Mouse (Mus musculus): Measurements from ENCODE around the gene Taco1. TPM values are rescaled to one million over a fixed set of nuclear protein-coding genes. Genes with fewer than 3 reads are reported as not detected.
A peak's percentile ranks its signal among the peaks of the same experiment; 100 is the strongest.
"Not testable (repeated sequence)": the region's sequence is repeated elsewhere in the genome, so short reads cannot be mapped to it uniquely, and the experiment has no call there.

Gene Taco1
- polyA plus RNA-seq, 1 experiment from 2014 or later = 7.5 TPM

DNA sequence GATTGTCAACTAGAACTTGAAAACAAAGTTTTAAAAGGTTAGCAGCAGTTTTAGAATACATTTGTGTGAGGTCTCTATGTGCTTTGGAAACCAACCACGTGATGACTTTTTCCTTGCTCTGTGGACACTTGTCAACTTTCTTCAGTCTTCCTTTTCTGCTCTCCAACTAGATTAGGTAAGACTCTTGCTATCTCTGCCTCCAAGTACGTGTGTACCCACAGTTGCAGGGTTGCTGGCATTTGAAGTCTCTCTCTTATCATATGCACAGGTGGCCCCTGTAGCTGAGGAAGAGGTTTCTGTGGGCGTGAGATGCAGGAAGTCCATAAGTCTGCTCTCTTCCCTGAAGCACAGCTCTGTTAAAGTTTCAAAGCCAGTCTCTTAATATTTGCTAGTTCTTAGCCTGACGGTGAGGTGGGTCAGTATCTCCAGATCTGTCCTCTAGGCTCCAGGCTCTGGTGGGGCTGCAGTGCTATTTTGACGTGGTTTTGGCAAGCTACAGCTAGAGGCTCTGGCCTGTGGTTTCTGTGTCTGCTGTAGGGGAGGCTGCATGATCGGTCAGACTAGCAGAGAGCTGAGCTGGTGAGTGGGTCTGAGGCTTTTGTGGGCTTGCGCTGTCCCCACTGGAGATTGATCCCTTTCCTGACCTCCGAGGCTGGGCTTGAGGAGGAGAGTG is 8.9 kb upstream of the Taco1 start:
- Histone ChIP-seq H3K4me3 (replicated peaks; ENCODE audit: low read length) (no peak overlapping the region), H3K4me2 (ENCODE audit: low read length) (no peak overlapping the region), H3K36me3 (ENCODE audit: control insufficient read depth, insufficient read depth) (peaks cover 32% of the 10 kb centered on the region), H3K27me3 (replicated peaks; ENCODE audit: control insufficient read depth, insufficient read depth, low read length) (no peaks in the 10 kb centered on the region), H3K27ac (ENCODE audit: low read length) (no peak overlapping the region), H3K9me3 (ENCODE audit: control insufficient read depth, low read length) (no peaks in the 10 kb centered on the region), H3K9ac (replicated peaks; ENCODE audit: low read depth, low read length) (no peak overlapping the region), H3K4me1 (replicated peaks; ENCODE audit: control insufficient read depth, insufficient read depth, low read length) (no peaks in the 10 kb centered on the region)
- ATAC-seq = no peak
- 93% methylated on average over 8 of the region's 8 CpGs for WGBS

DNA sequence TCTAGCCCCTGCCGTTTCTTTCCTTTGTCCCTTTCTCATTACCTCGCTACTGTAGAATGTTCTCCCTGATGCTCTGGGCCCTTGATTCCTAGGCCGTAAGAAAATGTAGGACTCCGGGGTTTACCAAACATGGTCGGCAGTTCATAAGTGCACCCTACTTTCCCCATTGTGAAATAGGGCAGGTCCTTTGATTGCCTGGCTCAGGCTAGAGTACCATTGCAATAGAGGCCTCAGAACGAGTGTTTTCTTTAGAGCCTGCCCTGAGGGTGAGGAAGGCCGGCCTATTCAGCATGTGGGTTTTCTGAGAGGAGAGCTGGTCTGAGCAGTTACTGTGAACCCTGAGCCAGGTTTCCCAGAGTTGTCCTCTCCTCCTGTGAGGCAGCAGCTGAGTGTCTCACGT is 7.8 kb upstream of the Taco1 start:
- Histone ChIP-seq H3K4me1 (replicated peaks; ENCODE audit: control insufficient read depth, insufficient read depth, low read length) (no peaks in the 10 kb centered on the region), H3K27ac (ENCODE audit: low read length) (no peak overlapping the region), H3K9me3 (ENCODE audit: control insufficient read depth, low read length) (no peaks in the 10 kb centered on the region), H3K27me3 (replicated peaks; ENCODE audit: control insufficient read depth, insufficient read depth, low read length) (no peaks in the 10 kb centered on the region), H3K9ac (replicated peaks; ENCODE audit: low read depth, low read length) (no peak overlapping the region), H3K36me3 (ENCODE audit: control insufficient read depth, insufficient read depth) (peaks cover 26% of the 10 kb centered on the region), H3K4me3 (replicated peaks; ENCODE audit: low read length) (no peak overlapping the region), H3K4me2 (ENCODE audit: low read length) (no peak overlapping the region)
- 82% methylated on average over 8 of the region's 8 CpGs for WGBS
- ATAC-seq = no peak

DNA sequence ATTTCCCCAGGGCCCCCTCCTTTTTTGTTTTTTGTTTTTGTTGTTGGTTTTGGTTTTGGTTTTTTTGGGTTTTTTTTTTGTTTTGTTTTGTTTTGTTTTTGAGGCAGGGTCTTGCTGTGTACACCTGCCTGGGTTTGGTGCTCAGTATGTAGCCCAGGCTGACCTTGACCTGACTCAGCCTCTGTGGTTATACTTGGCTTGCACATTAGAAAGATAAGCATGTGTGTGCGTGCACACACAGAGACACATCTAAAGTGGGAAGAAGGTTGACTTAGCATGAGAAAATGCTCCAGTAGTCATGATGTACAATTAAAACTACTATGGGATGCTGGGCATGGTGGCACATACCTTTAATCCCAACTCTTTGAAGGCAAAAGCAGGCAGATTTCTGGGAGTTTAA is 5.3 kb upstream of the Taco1 start:
- Histone ChIP-seq H3K27ac (ENCODE audit: low read length) (no peak overlapping the region), H3K4me1 (replicated peaks; ENCODE audit: control insufficient read depth, insufficient read depth, low read length) (no peaks in the 10 kb centered on the region; the same call in 1 of the 2 replicates), H3K9ac (replicated peaks; ENCODE audit: low read depth, low read length) (no peak overlapping the region), H3K36me3 (ENCODE audit: control insufficient read depth, insufficient read depth) (peaks cover 11% of the 10 kb centered on the region), H3K4me2 (ENCODE audit: low read length) (no peak overlapping the region), H3K9me3 (ENCODE audit: control insufficient read depth, low read length) (no peaks in the 10 kb centered on the region), H3K4me3 (replicated peaks; ENCODE audit: low read length) (no peak overlapping the region), H3K27me3 (replicated peaks; ENCODE audit: control insufficient read depth, insufficient read depth, low read length) (no peaks in the 10 kb centered on the region)
- WGBS = 93% methylated on average over 1 of the region's 1 CpGs
- ATAC-seq = no peak

DNA sequence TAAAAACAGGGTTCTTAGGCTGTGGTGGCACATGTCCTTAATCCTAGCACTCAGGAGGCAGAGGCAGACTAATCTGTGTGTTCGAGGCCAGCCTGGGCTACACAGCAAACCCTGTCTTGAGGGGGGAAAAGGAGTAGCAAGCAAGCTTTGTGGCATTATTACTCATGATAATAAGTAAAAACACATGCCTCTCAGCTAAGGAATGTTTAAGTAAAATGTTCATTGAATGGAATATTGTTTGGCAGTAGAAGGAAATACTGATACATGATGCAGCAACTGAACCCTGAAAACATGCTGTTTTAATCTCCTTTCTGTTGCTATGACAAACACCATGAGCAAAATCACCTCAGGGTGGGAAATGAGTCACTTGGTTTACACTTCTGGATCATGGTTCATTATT is 4.5 kb upstream of the Taco1 start:
- no peak for ATAC-seq
- H3K9me3 ChIP-seq (ENCODE audit: control insufficient read depth, low read length) = no peaks in the 10 kb centered on the region
- H3K27ac ChIP-seq (ENCODE audit: low read length) = no peak overlapping the region
- H3K4me1 ChIP-seq (replicated peaks; ENCODE audit: control insufficient read depth, insufficient read depth, low read length) = peaks cover under 1% of the 10 kb centered on the region; the same call in 1 of the 2 replicates
- no peak overlapping the region for H3K4me2 ChIP-seq (ENCODE audit: low read length)
- 92% methylated on average over 1 of the region's 1 CpGs for WGBS
- H3K4me3 ChIP-seq (replicated peaks; ENCODE audit: low read length) = no peak overlapping the region
- H3K36me3 ChIP-seq (ENCODE audit: control insufficient read depth, insufficient read depth) = peaks cover 11% of the 10 kb centered on the region; the same call in 1 of the 2 replicates
- H3K27me3 ChIP-seq (replicated peaks; ENCODE audit: control insufficient read depth, insufficient read depth, low read length) = no peaks in the 10 kb centered on the region
- no peak overlapping the region for H3K9ac ChIP-seq (replicated peaks; ENCODE audit: low read depth, low read length)

DNA sequence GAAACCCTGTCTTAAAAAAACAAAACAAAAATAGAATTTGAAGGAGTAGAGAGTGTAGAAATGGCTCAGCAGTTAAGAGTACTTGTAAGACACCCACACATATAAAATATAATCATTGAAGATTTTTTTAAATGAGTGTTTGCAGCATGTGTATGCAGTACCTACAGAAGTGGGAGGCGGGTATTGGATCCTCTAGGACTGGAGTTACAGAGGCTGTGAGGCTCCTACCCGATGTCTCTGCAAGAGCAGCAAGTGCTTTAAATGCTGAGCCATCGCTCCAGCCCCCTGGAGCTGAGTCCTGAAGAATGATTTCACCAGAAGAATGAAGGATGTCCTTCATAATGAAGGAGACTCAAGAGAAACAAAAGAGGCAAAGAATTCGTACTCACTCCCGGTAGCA is 2.1 kb upstream of the Taco1 start:
- WGBS = 84% methylated on average over 5 of the region's 5 CpGs
- no peaks in the 10 kb centered on the region for H3K9me3 ChIP-seq (ENCODE audit: control insufficient read depth, low read length)
- H3K27me3 ChIP-seq (replicated peaks; ENCODE audit: control insufficient read depth, insufficient read depth, low read length) = no peaks in the 10 kb centered on the region
- H3K9ac ChIP-seq (replicated peaks; ENCODE audit: low read depth, low read length) = no peak overlapping the region
- H3K4me2 ChIP-seq (ENCODE audit: low read length) = no peak overlapping the region
- no peak for ATAC-seq
- no peak overlapping the region for H3K4me3 ChIP-seq (replicated peaks; ENCODE audit: low read length)
- peaks cover 5% of the 10 kb centered on the region for H3K4me1 ChIP-seq (replicated peaks; ENCODE audit: control insufficient read depth, insufficient read depth, low read length)
- peaks cover 8% of the 10 kb centered on the region; the same call in 1 of the 2 replicates for H3K36me3 ChIP-seq (ENCODE audit: control insufficient read depth, insufficient read depth)
- H3K27ac ChIP-seq (ENCODE audit: low read length) = no peak overlapping the region

DNA sequence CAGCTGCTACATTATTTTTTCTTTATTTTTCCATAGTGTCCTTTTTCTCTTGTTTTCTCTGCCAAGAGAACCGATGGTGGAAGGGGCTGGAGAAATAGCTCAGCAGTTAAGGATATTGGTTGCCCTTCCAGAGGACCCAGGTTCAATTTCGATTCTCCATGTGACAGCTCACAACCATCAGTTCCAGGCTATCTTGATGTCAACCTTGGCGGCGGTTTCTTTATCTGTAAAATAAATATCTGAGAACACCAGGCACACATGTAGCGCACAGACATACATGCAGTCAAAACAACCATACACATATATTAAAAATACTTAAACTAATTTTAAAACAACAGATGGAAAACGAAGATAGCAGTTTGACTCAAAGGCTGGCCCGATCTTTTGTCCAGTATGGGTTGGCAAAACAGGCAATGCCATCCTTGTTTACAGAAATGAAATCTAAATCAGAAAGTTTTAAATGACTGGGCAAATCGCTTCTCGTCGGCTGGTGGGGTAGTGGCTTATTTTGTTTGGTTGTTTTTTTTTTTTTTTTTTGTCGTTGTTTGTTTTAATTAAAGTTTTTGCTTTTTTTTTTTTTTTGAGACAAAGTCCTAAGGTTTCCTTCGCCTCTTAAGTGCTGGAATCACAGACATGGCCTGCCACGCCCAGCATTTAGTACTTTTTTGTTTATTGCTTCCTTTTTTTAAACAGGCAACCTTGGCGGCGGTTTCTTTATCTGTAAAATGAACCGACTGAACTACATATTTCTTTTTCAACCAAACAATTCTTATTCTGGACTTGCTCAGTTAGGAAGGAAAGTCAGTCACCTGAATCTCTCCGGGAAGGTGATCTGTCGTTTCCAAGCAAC is 563 bp upstream of the Taco1 start:
- WGBS = 43% methylated on average over 18 of the region's 18 CpGs
- no peaks in the 10 kb centered on the region for H3K27me3 ChIP-seq (replicated peaks; ENCODE audit: control insufficient read depth, insufficient read depth, low read length)
- H3K9me3 ChIP-seq (ENCODE audit: control insufficient read depth, low read length) = no peaks in the 10 kb centered on the region
- no peak overlapping the region; the same call in 1 of the 2 replicates for H3K27ac ChIP-seq (ENCODE audit: low read length)
- H3K9ac ChIP-seq (replicated peaks; ENCODE audit: low read depth, low read length) = peak overlapping the region; percentile 72
- H3K4me2 ChIP-seq (ENCODE audit: low read length) = peak overlapping the region; percentile 96
- H3K4me3 ChIP-seq (replicated peaks; ENCODE audit: low read length) = peak overlapping the region; percentile 60
- peaks cover 5% of the 10 kb centered on the region for H3K4me1 ChIP-seq (replicated peaks; ENCODE audit: control insufficient read depth, insufficient read depth, low read length)
- no peaks in the 10 kb centered on the region; the same call in 1 of the 2 replicates for H3K36me3 ChIP-seq (ENCODE audit: control insufficient read depth, insufficient read depth)
- ATAC-seq = no peak

DNA sequence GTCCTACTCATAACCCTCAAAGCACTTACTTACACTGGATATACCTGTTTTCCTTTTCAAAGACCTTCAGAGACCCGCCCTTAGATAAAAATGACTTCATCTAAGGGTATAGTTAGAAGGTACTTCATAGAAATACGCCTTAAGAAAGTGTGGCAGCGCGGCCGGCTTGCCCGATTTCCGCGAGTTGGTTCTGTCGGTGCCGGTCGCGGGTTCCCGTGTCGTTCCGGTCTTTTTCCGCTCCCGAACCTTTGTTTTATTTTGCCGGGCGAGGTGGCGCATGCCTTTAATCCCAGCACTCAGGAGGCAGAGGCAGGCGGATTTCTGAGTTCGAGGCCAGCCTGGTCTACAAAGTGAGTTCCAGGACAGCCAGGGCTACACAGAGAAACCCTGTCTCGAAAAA is 755 bp downstream of the Taco1 start:
- not testable (repeated sequence) for H3K27ac ChIP-seq (ENCODE audit: low read length); H3K9me3 ChIP-seq (ENCODE audit: control insufficient read depth, low read length); ATAC-seq; H3K27me3 ChIP-seq (replicated peaks; ENCODE audit: control insufficient read depth, insufficient read depth, low read length); H3K4me1 ChIP-seq (replicated peaks; ENCODE audit: control insufficient read depth, insufficient read depth, low read length); H3K36me3 ChIP-seq (ENCODE audit: control insufficient read depth, insufficient read depth)
- 17% methylated on average over 23 of the region's 23 CpGs for WGBS
- H3K4me2 ChIP-seq (ENCODE audit: low read length) = peak overlapping the region; percentile 96
- peak overlapping the region; percentile 72 for H3K9ac ChIP-seq (replicated peaks; ENCODE audit: low read depth, low read length)
- H3K4me3 ChIP-seq (replicated peaks; ENCODE audit: low read length) = peak overlapping the region; percentile 60

DNA sequence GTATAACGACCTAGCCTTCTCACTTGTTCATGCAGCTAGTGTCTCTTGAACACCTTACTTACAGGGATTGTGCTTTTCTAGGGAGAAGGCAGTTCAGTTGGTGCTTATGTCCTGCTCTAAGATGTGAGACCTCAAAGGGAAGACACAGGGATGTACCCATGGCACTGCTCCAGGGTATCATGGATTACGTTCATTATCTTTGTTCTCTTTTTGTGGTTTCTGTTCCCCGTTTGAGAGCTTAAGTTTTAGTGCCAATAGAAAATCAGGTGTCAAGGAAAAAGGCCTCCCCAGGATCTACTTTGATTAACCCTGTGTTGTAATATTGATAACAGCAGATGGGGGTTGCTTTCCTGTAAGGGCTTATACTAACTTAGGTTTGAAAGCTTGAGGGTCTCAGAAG is 7.9 kb downstream of the Taco1 start:
- H3K4me2 ChIP-seq (ENCODE audit: low read length) = no peak overlapping the region
- H3K9me3 ChIP-seq (ENCODE audit: control insufficient read depth, low read length) = no peaks in the 10 kb centered on the region
- no peaks in the 10 kb centered on the region for H3K27me3 ChIP-seq (replicated peaks; ENCODE audit: control insufficient read depth, insufficient read depth, low read length)
- H3K4me1 ChIP-seq (replicated peaks; ENCODE audit: control insufficient read depth, insufficient read depth, low read length) = no peaks in the 10 kb centered on the region
- no peak overlapping the region for H3K4me3 ChIP-seq (replicated peaks; ENCODE audit: low read length)
- WGBS = 83% methylated on average over 3 of the region's 3 CpGs
- H3K36me3 ChIP-seq (ENCODE audit: control insufficient read depth, insufficient read depth) = 0 out of 2 replicates have a peak, but pooled peaks cover 4% of the 10 kb centered on the region
- no peak for ATAC-seq
- H3K27ac ChIP-seq (ENCODE audit: low read length) = no peak overlapping the region
- no peak overlapping the region for H3K9ac ChIP-seq (replicated peaks; ENCODE audit: low read depth, low read length)

DNA sequence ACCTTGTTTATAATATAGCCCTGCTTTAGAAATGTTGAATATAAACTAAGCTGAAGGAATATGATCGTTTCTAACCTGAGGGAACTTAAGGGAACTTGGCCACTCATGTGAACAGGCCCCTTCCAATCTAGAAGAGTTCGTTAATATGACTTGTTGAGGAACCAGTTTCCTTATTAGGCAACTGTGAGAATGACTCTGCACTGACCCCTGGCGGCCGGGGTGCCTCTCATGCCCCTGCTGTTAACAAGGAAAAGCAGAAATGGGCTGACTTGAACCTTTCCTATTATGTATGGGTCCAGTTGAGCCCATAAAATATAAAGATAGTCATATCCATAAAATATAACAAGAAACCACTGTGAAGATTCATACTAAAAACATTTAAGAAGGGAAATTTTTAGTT is 10.5 kb downstream of the Taco1 start:
- Histone ChIP-seq H3K4me2 (ENCODE audit: low read length) (no peak overlapping the region), H3K36me3 (ENCODE audit: control insufficient read depth, insufficient read depth) (0 out of 2 replicates have a peak, but pooled peaks cover 4% of the 10 kb centered on the region), H3K27ac (ENCODE audit: low read length) (no peak overlapping the region), H3K9ac (replicated peaks; ENCODE audit: low read depth, low read length) (no peak overlapping the region), H3K9me3 (ENCODE audit: control insufficient read depth, low read length) (no peaks in the 10 kb centered on the region), H3K27me3 (replicated peaks; ENCODE audit: control insufficient read depth, insufficient read depth, low read length) (no peaks in the 10 kb centered on the region), H3K4me1 (replicated peaks; ENCODE audit: control insufficient read depth, insufficient read depth, low read length) (no peaks in the 10 kb centered on the region), H3K4me3 (replicated peaks; ENCODE audit: low read length) (no peak overlapping the region)
- no peak for ATAC-seq
- WGBS = 5% methylated on average over 4 of the region's 4 CpGs

Data from forebrain, embryonic 16.5 days (tissue).